Mouse (Mus musculus) frontal cortex, adult 2 months (tissue): Measurements from ENCODE around the gene Zfp473. TPM values are rescaled to one million over a fixed set of nuclear protein-coding genes. Genes with fewer than 3 reads are reported as not detected.
"Not testable (repeated sequence)": the region's sequence is repeated elsewhere in the genome, so short reads cannot be mapped to it uniquely, and the experiment has no call there.

Experiments
- DNase-seq, 2 experiments: peaks; one replicate each; pipeline ENCODE4 v3.0.0; 2022; ENCODE audit warnings: low spot score in 1 of 2; ENCODE audit errors: extremely low spot score in 1 of 2
- polyA plus RNA-seq: library from polyadenylated mRNA; depleted of rRNA; stranded (reverse); fragments of >200 nt; gene quantifications from 2 replicates; pipeline ENCODE4 v1.2.3, GENCODE M21; 2012

The Zfp473 gene
- polyA plus RNA-seq, 1 experiment: 0.62 TPM

GRCm38 (mm10) chr7:44724316-44724715, 26.5 kb downstream of the Zfp473 start:
- peak in 1 of 2 experiments; percentile 28 for DNase-seq

DNA sequence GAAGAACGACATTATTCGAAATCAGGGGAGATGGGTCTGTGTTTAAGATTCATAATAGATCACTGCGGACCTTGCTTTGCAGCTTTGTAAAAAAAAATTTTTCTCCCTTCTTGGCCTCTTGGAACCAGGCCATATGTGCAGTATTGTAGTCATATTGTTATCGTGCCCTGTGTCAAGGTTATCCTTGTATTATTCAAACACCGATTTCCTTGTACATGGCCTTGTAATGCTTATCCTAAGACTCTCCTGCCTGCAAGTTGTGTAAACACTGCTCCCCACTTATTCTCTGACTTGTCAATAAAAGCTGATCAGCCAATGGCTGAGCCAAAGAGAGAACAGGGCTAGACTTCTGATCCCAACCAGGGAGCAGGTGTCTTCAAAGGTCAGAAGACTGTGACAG, 28.8 kb downstream of the Zfp473 start:
- no peak for DNase-seq

DNA sequence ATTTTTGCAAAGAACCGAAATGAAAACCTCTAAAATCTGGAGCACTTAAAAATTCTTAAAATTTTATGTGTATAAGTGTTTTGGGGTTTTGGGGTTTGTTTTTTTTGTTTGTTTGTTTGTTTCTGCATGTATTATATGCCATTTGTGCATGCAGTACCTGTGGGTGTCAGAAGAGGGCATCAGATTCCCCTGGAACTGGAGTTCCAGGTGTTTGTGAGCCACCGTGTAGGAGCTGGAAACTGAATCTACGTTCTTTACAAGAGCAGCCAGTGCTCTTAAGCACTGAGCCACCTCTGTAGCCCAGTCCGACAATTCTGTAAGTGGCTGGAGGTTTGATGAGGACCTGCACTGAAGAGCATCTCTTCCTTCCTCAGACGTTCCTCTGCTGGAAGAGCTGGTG, 41.0 kb downstream of the Zfp473 start:
- DNase-seq: no peak

- DNase-seq: no peak
Observed at GRCm38 (mm10) chr7:44708574-44708973, 42.3 kb downstream of the Zfp473 start, which contains the start of gene Izumo2. TSS of gene Izumo2 (plus strand) at chr7:44708742.

DNA sequence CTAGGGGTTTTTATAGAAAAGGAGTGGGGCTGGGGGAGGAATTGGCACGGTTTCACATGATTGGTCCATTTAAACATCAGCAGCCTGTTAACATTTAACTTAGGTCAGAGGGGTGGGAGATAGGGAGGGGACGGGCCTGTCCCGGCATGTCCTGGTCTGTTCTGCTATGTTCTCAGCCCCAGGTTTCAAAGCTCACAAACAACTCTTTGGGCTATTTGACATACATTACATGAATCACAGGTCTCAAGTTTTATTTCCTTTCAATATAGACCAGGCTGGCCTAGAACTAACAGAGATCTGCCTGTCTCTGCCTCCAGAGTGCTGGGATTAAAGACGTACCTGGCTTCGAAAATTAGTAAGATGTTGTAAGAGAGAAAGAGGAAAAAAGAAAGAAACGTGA, 42.8 kb downstream of the Zfp473 start:
- DNase-seq: not testable (repeated sequence)

- no peak for DNase-seq
Observed at GRCm38 (mm10) chr7:44707169-44707675, 43.6 kb downstream of the Zfp473 start.

DNA sequence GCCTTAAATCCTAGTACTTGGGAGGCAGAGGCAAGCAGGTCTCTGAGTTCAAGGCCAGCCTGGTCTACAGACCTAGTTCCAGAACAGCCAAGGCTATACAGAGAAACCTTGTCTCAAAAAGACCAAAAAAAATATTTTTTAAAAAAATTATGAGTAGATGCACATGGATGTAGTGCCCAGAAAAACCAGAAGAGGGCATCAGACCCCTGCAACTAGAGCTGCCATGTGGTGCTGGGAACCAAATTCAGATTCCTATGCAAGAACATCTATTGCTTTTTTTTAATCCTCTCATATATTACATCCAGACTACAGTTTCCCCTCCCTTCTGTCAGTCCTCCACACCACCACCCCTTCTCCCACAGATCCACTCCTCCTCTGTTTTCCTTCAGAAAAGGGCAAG, 44.5 kb downstream of the Zfp473 start:
- DNase-seq: no peak

- no peak for DNase-seq
Observed at GRCm38 (mm10) chr7:44705086-44705485, 45.8 kb downstream of the Zfp473 start.

- peak in 1 of 2 experiments; percentile 42 for DNase-seq
Observed at GRCm38 (mm10) chr7:44704363-44704762, 46.5 kb downstream of the Zfp473 start.

GRCm38 (mm10) chr7:44702985-44703384, 47.9 kb downstream of the Zfp473 start:
- no peak for DNase-seq

- peak in 1 of 2 experiments; percentile 48 for DNase-seq
Observed at GRCm38 (mm10) chr7:44701921-44702320, 48.9 kb downstream of the Zfp473 start.

GRCm38 (mm10) chr7:44697980-44698379, 52.9 kb downstream of the Zfp473 start:
- DNase-seq: no peak

DNA sequence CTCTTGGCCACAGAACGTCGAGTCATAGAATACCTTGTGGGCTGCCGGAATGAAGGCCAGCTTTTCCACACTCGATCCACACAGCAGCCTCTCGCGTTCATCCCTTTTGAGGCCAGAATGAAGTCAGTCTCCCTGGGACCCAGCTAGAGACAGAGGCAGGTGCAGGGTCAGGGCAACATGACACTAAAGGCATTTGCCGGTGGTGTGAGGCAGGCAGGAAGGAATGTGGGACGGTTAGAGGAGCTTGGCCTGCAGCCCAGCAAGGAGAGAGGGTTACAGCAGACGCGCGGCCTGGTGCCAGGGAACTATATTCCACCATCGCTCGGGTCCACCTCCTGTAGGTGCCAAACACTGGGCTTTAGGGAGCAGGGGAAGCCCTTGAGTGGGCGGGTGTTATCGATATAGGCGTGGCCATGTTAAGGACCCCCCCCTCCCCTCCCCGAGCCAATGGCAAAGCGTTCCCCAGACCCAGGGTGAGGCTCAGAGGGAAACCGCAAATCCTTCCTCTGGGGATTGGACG, 53.6 kb downstream of the Zfp473 start:
- no peak for DNase-seq

GRCm38 (mm10) chr7:44695223-44695622, 55.6 kb downstream of the Zfp473 start:
- DNase-seq: no peak

DNA sequence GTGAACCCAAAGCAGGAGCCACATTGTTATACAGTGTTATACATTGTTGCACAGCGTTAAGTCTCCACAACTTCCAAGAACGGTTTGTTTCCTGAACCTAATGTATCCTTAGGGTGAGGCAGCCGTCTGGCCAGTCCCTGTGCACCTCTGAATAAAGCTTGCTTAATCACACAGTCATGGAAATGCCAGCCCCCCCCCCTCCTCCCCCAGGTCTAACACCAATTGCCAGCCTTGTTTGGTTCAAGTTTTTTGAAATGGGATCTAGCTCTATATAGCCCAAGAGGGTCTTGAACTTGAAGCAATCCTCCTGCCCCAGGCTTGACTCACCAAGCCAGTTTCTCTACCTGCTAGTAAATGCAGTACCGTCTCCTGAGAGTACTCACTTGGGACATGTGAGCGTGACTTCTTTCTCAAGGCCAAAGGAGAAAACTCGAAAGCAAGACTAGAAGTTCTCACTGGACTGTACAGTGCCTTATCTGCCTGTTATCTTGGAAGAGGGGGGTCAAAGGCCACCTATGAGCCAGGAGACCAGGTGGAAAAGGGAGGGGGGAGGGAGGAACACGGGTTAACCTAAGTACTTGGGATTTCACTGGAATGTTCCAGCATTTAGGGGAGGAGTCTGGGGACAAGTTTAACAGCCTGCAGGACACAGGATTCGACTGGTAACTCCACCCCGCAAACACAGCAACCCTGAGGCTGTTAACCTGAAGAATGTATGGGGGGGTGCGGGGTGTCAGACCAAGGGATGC, 57.2 kb downstream of the Zfp473 start:
- no peak for DNase-seq

DNA sequence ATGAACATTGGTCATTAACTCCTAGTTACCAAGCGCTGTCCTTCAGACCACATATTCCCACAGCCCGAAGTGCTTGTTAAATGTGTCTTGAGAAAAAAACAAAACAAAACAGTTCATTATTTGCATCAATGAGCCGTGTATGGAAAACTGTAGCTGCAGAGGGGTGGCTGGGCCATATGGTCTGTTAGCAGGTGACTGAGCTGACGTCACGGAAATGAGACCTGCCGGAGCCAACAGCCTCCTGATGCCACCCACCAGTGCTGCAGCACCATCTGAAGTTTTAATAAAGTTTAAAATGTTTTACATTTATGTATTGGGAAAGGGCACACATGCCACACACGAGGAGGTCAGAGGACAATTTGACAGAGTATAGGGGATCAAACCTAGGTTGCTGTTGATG, 61.5 kb downstream of the Zfp473 start:
- DNase-seq: no peak

- no peak for DNase-seq
Observed at GRCm38 (mm10) chr7:44688890-44689289, 62.0 kb downstream of the Zfp473 start.

DNA sequence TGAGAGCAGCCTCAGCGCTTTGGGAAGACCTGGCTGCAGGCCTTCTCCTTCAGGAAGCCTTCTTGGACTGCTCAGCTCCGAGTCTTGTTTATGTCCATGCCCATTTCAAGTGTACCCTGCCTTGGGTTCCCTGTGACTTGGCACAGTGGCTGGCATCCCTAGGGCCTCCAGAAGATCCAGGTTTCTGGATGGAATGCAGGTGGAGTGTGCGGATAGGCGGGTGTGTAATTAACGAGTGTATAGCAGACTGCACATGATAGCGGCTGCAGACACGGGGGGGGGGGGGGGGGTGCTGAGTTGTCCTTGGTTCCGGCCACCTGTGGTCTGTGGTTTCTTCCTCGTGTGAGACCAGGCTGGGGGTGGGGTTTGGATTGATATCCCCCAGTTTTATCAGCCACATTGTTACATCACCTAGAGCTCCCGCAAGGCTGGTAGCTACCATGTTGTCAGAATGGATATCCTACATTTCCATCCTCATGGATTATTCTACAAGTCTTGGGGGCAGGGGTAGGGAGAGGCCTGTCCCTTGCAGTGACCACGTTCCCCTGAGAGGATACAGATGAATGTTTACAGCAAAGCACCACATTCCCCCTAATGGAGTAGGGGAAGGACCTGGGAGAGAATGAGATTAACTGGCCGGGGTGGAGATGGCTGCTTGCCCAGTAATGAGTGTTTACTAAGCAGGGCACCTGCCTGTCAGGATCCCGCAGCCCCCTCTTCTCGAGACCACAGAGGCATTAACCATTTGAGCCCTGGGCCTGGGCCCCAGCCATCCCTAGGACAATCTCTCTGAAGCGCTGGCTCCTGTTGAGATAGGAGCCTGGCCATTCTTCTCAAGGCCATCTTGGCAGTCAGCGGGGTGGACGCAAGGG, 65.1 kb downstream of the Zfp473 start:
- no peak for DNase-seq

GRCm38 (mm10) chr7:44683656-44684055, 67.2 kb downstream of the Zfp473 start:
- no peak for DNase-seq
